Mouse (Mus musculus) heart, embryonic 16.5 days (tissue): Measurements from ENCODE around the gene Nup153. TPM values are rescaled to one million over a fixed set of nuclear protein-coding genes. Genes with fewer than 3 reads are reported as not detected.

Experiments
- ATAC-seq: fragments of 200-750 bp; cut with Nextera tagmentation; replicated peaks from 2 replicates; pipeline ENCODE4 v1.8.0; 2017; ENCODE audit warnings: moderate number of reproducible peaks; ENCODE audit not compliant: insufficient read depth, low FRiP score; ENCODE audit errors: extremely low read depth
- H3K27ac ChIP-seq: fragments of 300-500 bp; sonication (generic); 2 replicates; pipeline ENCODE4 v1.5.1; 2014; ENCODE audit warnings: mild to moderate bottlenecking, low read length, control low read depth, moderate library complexity
- H3K27me3 ChIP-seq: fragments of 300-500 bp; sonication (generic); 2 replicates; pipeline ENCODE4 v1.6.1; 2014; ENCODE audit warnings: low read length, mixed read lengths; ENCODE audit not compliant: control insufficient read depth, insufficient read depth
- H3K36me3 ChIP-seq: fragments of 300-500 bp; sonication (generic); 2 replicates; pipeline ENCODE4 v1.6.1; 2014; ENCODE audit not compliant: control insufficient read depth, insufficient read depth
- H3K4me1 ChIP-seq: fragments of 300-500 bp; sonication (generic); 2 replicates; pipeline ENCODE4 v1.6.1; 2014; ENCODE audit warnings: low read length, mixed read lengths; ENCODE audit not compliant: control insufficient read depth, insufficient read depth
- H3K4me2 ChIP-seq: fragments of 300-500 bp; sonication (generic); 2 replicates; pipeline ENCODE4 v1.6.1; 2014; ENCODE audit warnings: low read depth, mild to moderate bottlenecking, control low read depth, low read length
- H3K4me3 ChIP-seq: fragments of 300-500 bp; sonication (generic); 2 replicates; pipeline ENCODE4 v1.5.1; 2014; ENCODE audit warnings: mild to moderate bottlenecking, control low read depth, low read length
- H3K9ac ChIP-seq: fragments of 300-500 bp; sonication (generic); 2 replicates; pipeline ENCODE4 v1.6.1; 2014; ENCODE audit warnings: low read length, control low read depth
- H3K9me3 ChIP-seq: fragments of 300-500 bp; sonication (generic); replicated peaks from 2 replicates; pipeline ENCODE4 v1.6.1; 2016; ENCODE audit warnings: low read length; ENCODE audit not compliant: control insufficient read depth
- WGBS: fragments of 180-500 bp; shearing (Covaris S2); extraction: QIAGEN DNeasy Blood & Tissue Kit; methylation state at CpG from one replicate; pipeline ENCODE4 v1.1.7; 2014; 5-methylcytosine and 5-hydroxymethylcytosine counted together
- polyA plus RNA-seq: library from polyadenylated mRNA; unstranded; fragments of >200 nt; fragmentation: Nextera tagmentation; extraction: Ambion mirVana; gene quantifications from 2 replicates; pipeline ENCODE4 v1.2.1, GENCODE M21; 2015

The Nup153 gene
- polyA plus RNA-seq, 1 experiment from 2014 or later, result 12.7 TPM

GRCm38 (mm10) chr13:46724371-46724770, 3.4 kb downstream of the Nup153 start:
- no peak overlapping the region for H3K4me3 ChIP-seq
- no peaks in the 10 kb centered on the region for H3K36me3 ChIP-seq
- H3K4me2 ChIP-seq, result 0 out of 2 replicates have a peak overlapping the region, but pooled peaks have one; percentile 1
- ATAC-seq, result no peak
- H3K9me3 ChIP-seq, result no peaks in the 10 kb centered on the region
- no peak overlapping the region for H3K27ac ChIP-seq
- H3K4me1 ChIP-seq, result peaks cover 16% of the 10 kb centered on the region
- no peak overlapping the region for H3K9ac ChIP-seq
- H3K27me3 ChIP-seq, result no peaks in the 10 kb centered on the region

GRCm38 (mm10) chr13:46721009-46721408, 6.7 kb downstream of the Nup153 start:
- Histone ChIP-seq H3K27ac (no peak overlapping the region), H3K9me3 (no peaks in the 10 kb centered on the region)

GRCm38 (mm10) chr13:46718893-46719400, 8.8 kb downstream of the Nup153 start:
- no peak overlapping the region for H3K4me2 ChIP-seq
- no peaks in the 10 kb centered on the region for H3K9me3 ChIP-seq
- ATAC-seq, result no peak
- WGBS, result 79% methylated on average over 5 of the region's 5 CpGs
- H3K27ac ChIP-seq, result no peak overlapping the region
- H3K27me3 ChIP-seq, result no peaks in the 10 kb centered on the region
- H3K9ac ChIP-seq, result no peak overlapping the region
- H3K4me1 ChIP-seq, result peaks cover 4% of the 10 kb centered on the region; the same call in 1 of the 2 replicates
- no peak overlapping the region for H3K4me3 ChIP-seq
- peaks cover 2% of the 10 kb centered on the region; the same call in 1 of the 2 replicates for H3K36me3 ChIP-seq

More at GRCm38 (mm10) chr13:46721009-46721408, 6.7 kb downstream of the Nup153 start:
- H3K27me3 ChIP-seq, result no peaks in the 10 kb centered on the region
- no peak for ATAC-seq
- no peak overlapping the region for H3K9ac ChIP-seq
- H3K4me3 ChIP-seq, result no peak overlapping the region
- H3K4me1 ChIP-seq, result peaks cover 16% of the 10 kb centered on the region
- peaks cover 2% of the 10 kb centered on the region; the same call in 1 of the 2 replicates for H3K36me3 ChIP-seq
- no peak overlapping the region for H3K4me2 ChIP-seq

GRCm38 (mm10) chr13:46715976-46716639, 11.6 kb downstream of the Nup153 start:
- no peaks in the 10 kb centered on the region for H3K27me3 ChIP-seq
- no peak overlapping the region for H3K27ac ChIP-seq
- H3K36me3 ChIP-seq, result peaks cover 16% of the 10 kb centered on the region
- peaks cover 2% of the 10 kb centered on the region; the same call in 1 of the 2 replicates for H3K4me1 ChIP-seq
- no peak overlapping the region for H3K9ac ChIP-seq
- 61% methylated on average over 3 of the region's 3 CpGs for WGBS
- H3K4me3 ChIP-seq, result no peak overlapping the region
- ATAC-seq, result no peak
- H3K4me2 ChIP-seq, result no peak overlapping the region
- no peaks in the 10 kb centered on the region for H3K9me3 ChIP-seq

- Histone ChIP-seq H3K9ac (no peak overlapping the region), H3K4me1 (no peaks in the 10 kb centered on the region), H3K9me3 (no peaks in the 10 kb centered on the region), H3K27me3 (no peaks in the 10 kb centered on the region), H3K4me2 (no peak overlapping the region), H3K36me3 (peaks cover 26% of the 10 kb centered on the region), H3K27ac (no peak overlapping the region), H3K4me3 (no peak overlapping the region)
- ATAC-seq, result no peak
- 89% methylated on average over 5 of the region's 5 CpGs for WGBS
Observed at GRCm38 (mm10) chr13:46713486-46713885, 14.3 kb downstream of the Nup153 start.

GRCm38 (mm10) chr13:46703138-46703537, 24.6 kb downstream of the Nup153 start:
- Histone ChIP-seq H3K27ac (no peak overlapping the region), H3K4me3 (no peak overlapping the region), H3K9ac (no peak overlapping the region), H3K36me3 (peaks cover 17% of the 10 kb centered on the region), H3K9me3 (no peaks in the 10 kb centered on the region), H3K4me2 (no peak overlapping the region), H3K27me3 (no peaks in the 10 kb centered on the region), H3K4me1 (no peaks in the 10 kb centered on the region)
- no peak for ATAC-seq
- WGBS, result 83% methylated on average over 5 of the region's 5 CpGs

- Histone ChIP-seq H3K27ac (no peak overlapping the region), H3K4me2 (no peak overlapping the region), H3K9ac (no peak overlapping the region), H3K27me3 (no peaks in the 10 kb centered on the region), H3K4me3 (no peak overlapping the region), H3K9me3 (no peaks in the 10 kb centered on the region), H3K4me1 (no peaks in the 10 kb centered on the region), H3K36me3 (peaks cover 19% of the 10 kb centered on the region)
- no peak for ATAC-seq
- 75% methylated on average over 2 of the region's 2 CpGs for WGBS
Observed at GRCm38 (mm10) chr13:46701486-46701885, 26.3 kb downstream of the Nup153 start.

- H3K27ac ChIP-seq, result no peak overlapping the region
- H3K27me3 ChIP-seq, result no peaks in the 10 kb centered on the region
- H3K36me3 ChIP-seq, result peaks cover 20% of the 10 kb centered on the region
- no peaks in the 10 kb centered on the region for H3K9me3 ChIP-seq
- H3K4me1 ChIP-seq, result no peaks in the 10 kb centered on the region
- H3K4me3 ChIP-seq, result no peak overlapping the region
- no peak for ATAC-seq
- WGBS, result 88% methylated on average over 1 of the region's 1 CpGs
- no peak overlapping the region for H3K4me2 ChIP-seq
- H3K9ac ChIP-seq, result no peak overlapping the region
Observed at GRCm38 (mm10) chr13:46699372-46699771, 28.4 kb downstream of the Nup153 start.

GRCm38 (mm10) chr13:46696788-46697187, 31.0 kb downstream of the Nup153 start:
- Histone ChIP-seq H3K27me3 (no peaks in the 10 kb centered on the region), H3K4me1 (no peaks in the 10 kb centered on the region), H3K9ac (no peak overlapping the region), H3K4me2 (no peak overlapping the region), H3K27ac (no peak overlapping the region), H3K4me3 (no peak overlapping the region), H3K9me3 (no peaks in the 10 kb centered on the region), H3K36me3 (peaks cover 19% of the 10 kb centered on the region)
- no peak for ATAC-seq
- 74% methylated on average over 2 of the region's 2 CpGs for WGBS
